Comparison of ENCODE assay signal across 30 mouse cellular contexts in the genomic region with DNA sequence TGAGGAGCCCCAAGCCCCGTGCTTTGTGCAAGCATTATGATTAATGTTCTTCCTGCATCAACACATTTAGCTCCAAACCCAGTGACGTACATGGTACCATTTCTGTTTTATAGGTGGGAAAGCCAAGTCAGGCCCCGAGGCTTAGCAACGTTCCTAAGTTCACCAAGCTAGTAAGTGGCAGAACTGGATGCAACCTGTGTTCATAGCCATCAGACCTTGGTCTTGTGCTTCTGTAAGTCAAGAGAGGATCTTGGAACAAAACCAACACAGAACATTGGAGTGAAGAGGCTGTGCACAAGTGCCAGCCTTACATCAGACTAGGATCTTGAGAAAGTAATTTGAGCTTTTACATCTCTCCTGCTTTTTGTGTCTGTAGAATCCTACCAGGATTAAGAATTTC.
DNase-seq lines count a peak whose midpoint lies in the region; ATAC-seq and TF ChIP-seq lines count a peak whose summit lies in the region.
"Had no signal": no experiment of that assay in that cellular context is flagged by ENCODE, and none has a peak within 500 bp of the region (broad histone marks: within the 10 kb centered on the region; RNA-seq: fewer than 3 reads in every experiment).

No protein-coding gene starts in this region.

- H3K27me3 ChIP-seq in kidney, postnatal 0 days (ENCODE audit: insufficient read depth, low read length): no peaks in the 10 kb centered on the region
- no peaks in the 10 kb centered on the region for H3K27me3 ChIP-seq in stomach, embryonic 15.5 days (replicated peaks)
- H3K27me3 ChIP-seq in midbrain, embryonic 14.5 days (ENCODE audit: control insufficient read depth, insufficient read depth, low read length): no peaks in the 10 kb centered on the region
- H3K27me3 ChIP-seq: forebrain, embryonic 13.5 days; hindbrain, embryonic 15.5 days; midbrain, embryonic 13.5 days had no signal

- 29% methylated on average over 4 of the region's 4 CpGs for WGBS in kidney, postnatal 0 days
- WGBS in stomach, embryonic 15.5 days: 32% methylated on average over 4 of the region's 4 CpGs
- WGBS in midbrain, embryonic 14.5 days: 87% methylated on average over 4 of the region's 4 CpGs

- no peak overlapping the region for H3K27ac ChIP-seq in kidney, postnatal 0 days
- peak overlapping the region; percentile 5; the same call in 1 of the 2 replicates for H3K27ac ChIP-seq in stomach, embryonic 15.5 days
- H3K27ac ChIP-seq in midbrain, embryonic 14.5 days (replicated peaks; ENCODE audit: low read depth, low read length): no peak overlapping the region
- H3K27ac ChIP-seq: forebrain, embryonic 13.5 days; heart, embryonic 13.5 days; hindbrain, embryonic 10.5 days; hindbrain, embryonic 15.5 days; liver, embryonic 13.5 days; macrophage; midbrain, embryonic 13.5 days had no signal

- no peak overlapping the region for H3K4me3 ChIP-seq in kidney, postnatal 0 days (replicated peaks; ENCODE audit: low read depth, low read length)
- H3K4me3 ChIP-seq in stomach, embryonic 15.5 days (replicated peaks): no peak overlapping the region
- H3K4me3 ChIP-seq in midbrain, embryonic 14.5 days (replicated peaks; ENCODE audit: low read depth, low read length): no peak overlapping the region
- H3K4me3 ChIP-seq: erythroblast, embryonic 14.5 days; forebrain, embryonic 13.5 days; heart, embryonic 13.5 days; hindbrain, embryonic 10.5 days; hindbrain, embryonic 15.5 days; liver, embryonic 13.5 days; midbrain, embryonic 13.5 days had no signal

- H3K4me2 ChIP-seq in kidney, postnatal 0 days (ENCODE audit: low read length): no peak overlapping the region
- no peak overlapping the region for H3K4me2 ChIP-seq in stomach, embryonic 15.5 days
- H3K4me2 ChIP-seq in midbrain, embryonic 14.5 days (ENCODE audit: low read length): no peak overlapping the region
- H3K4me2 ChIP-seq: forebrain, embryonic 13.5 days; heart, embryonic 13.5 days; hindbrain, embryonic 15.5 days; liver, embryonic 13.5 days; midbrain, embryonic 13.5 days had no signal

- H3K4me1 ChIP-seq in kidney, postnatal 0 days (replicated peaks; ENCODE audit: insufficient read depth, low read length): no peaks in the 10 kb centered on the region; the same call in 1 of the 2 replicates
- peaks cover 2% of the 10 kb centered on the region; the same call in 1 of the 2 replicates for H3K4me1 ChIP-seq in stomach, embryonic 15.5 days
- no peaks in the 10 kb centered on the region for H3K4me1 ChIP-seq in midbrain, embryonic 14.5 days (ENCODE audit: control insufficient read depth, insufficient read depth, low read length)
- H3K4me1 ChIP-seq: forebrain, embryonic 13.5 days; hindbrain, embryonic 15.5 days; midbrain, embryonic 13.5 days had no signal

- H3K9me3 ChIP-seq in kidney, postnatal 0 days (replicated peaks; ENCODE audit: low read length): no peaks in the 10 kb centered on the region
- no peaks in the 10 kb centered on the region for H3K9me3 ChIP-seq in stomach, embryonic 15.5 days
- no peaks in the 10 kb centered on the region for H3K9me3 ChIP-seq in midbrain, embryonic 14.5 days (ENCODE audit: control insufficient read depth, low read length)
- H3K9me3 ChIP-seq: forebrain, embryonic 13.5 days; hindbrain, embryonic 10.5 days; hindbrain, embryonic 15.5 days; liver, embryonic 13.5 days; midbrain, embryonic 13.5 days had no signal

- intact Hi-C loops in left cerebral cortex, postnatal 4 days (cut with DNase I): no loop called here

- TF ChIP-seq CTCF in kidney, postnatal 0 days (IDR thresholded peaks at IDR 0.05; ENCODE audit: low read depth): no peak

- DNase-seq in kidney, postnatal 0 days (ENCODE audit: low spot score): peak; percentile 40
- no peak for DNase-seq in kidney, postnatal 4 days
- DNase-seq in NIH3T3 (ENCODE audit: low read depth): peak; percentile 38
- DNase-seq in fat pad, adult 2 months (ENCODE audit: extremely low read depth, low read depth, low spot score): peak; percentile 100
- DNase-seq in midbrain, embryonic 14.5 days: no peak
- no peak for DNase-seq in left cerebral cortex, postnatal 4 days
- DNase-seq: adrenal gland, adult 8-10 months; cerebellum, adult 2 months; cerebellum, postnatal 14 days; gastrocnemius, postnatal 14 days; heart, adult 18-20 months; heart, postnatal 14 days; kidney, adult 2 months; layer of hippocampus, postnatal 36 days; liver, embryonic 13.5 days; lung, adult 18-20 months; right cerebral cortex, postnatal 25 days; spleen, adult 18-20 months; thymus, adult 2 months; thymus, postnatal 4 days had no signal

- no peak overlapping the region for H3K9ac ChIP-seq in kidney, postnatal 0 days (ENCODE audit: low read depth, low read length)
- no peak overlapping the region for H3K9ac ChIP-seq in stomach, embryonic 15.5 days
- no peak overlapping the region for H3K9ac ChIP-seq in midbrain, embryonic 14.5 days (replicated peaks; ENCODE audit: low read length)
- H3K9ac ChIP-seq: forebrain, embryonic 13.5 days; heart, embryonic 13.5 days; hindbrain, embryonic 15.5 days; liver, embryonic 13.5 days; midbrain, embryonic 13.5 days had no signal

- ATAC-seq in kidney, postnatal 0 days (replicated peaks; ENCODE audit: low FRiP score, low read depth): no peak; the same call in 1 of the 2 replicates
- ATAC-seq in stomach, embryonic 15.5 days (ENCODE audit: insufficient read depth, low FRiP score, low read depth): no peak
- no peak for ATAC-seq in midbrain, embryonic 14.5 days (ENCODE audit: low FRiP score, low TSS enrichment)
- ATAC-seq: CD4-positive, CD25-positive, alpha-beta regulatory T cell, adult 4 months; forebrain, embryonic 13.5 days; inflammation-experienced regulatory T-cells, adult 6 months; midbrain, embryonic 13.5 days had no signal

- H3K36me3 ChIP-seq in kidney, postnatal 0 days (ENCODE audit: insufficient read depth, low read length): no peaks in the 10 kb centered on the region
- no peaks in the 10 kb centered on the region for H3K36me3 ChIP-seq in stomach, embryonic 15.5 days
- no peaks in the 10 kb centered on the region for H3K36me3 ChIP-seq in midbrain, embryonic 14.5 days (ENCODE audit: control insufficient read depth, insufficient read depth, low read length)
- H3K36me3 ChIP-seq: heart, embryonic 13.5 days; hindbrain, embryonic 10.5 days; hindbrain, embryonic 15.5 days; liver, embryonic 13.5 days; midbrain, embryonic 13.5 days had no signal

Comparison
In these comparisons a context has a peak if more than half of its experiments do, and no peak if none do; other contexts are left out.
1. DNase-seq: peak in kidney, postnatal 0 days (single experiment), NIH3T3 (single experiment) and fat pad, adult 2 months (single experiment); none in kidney, postnatal 4 days (0 of 2), midbrain, embryonic 14.5 days (single experiment) and left cerebral cortex, postnatal 4 days (single experiment).